Mouse (Mus musculus): ENCODE results near the gene 4930562C15Rik. TPM values are rescaled to one million over a fixed set of nuclear protein-coding genes. Genes with fewer than 3 reads are reported as not detected.
A peak's percentile ranks its signal among the peaks of the same experiment; 100 is the strongest.

Gene 4930562C15Rik
- polyA plus RNA-seq, 1 experiment: 1.7 TPM

DNA sequence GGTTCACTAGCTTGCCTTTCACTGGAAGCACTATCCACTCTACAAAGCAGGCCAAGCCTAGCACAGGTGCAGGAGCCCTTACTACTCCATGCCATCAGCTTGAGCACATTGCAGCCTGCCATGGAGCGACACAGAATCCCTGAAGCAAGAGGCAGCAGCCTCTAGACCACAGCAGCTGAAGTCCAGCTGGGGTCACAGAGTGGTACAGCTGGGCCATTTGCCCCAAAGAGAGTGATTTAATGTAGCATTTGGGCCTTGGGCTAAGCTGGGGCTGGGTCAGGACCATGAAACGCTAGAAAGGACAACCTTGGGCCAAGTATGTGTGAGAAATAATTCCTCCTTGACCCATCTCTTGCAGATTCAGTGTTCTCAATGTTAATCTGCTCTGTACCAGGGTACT is 12.9 kb downstream of the 4930562C15Rik start:
- Histone ChIP-seq H3K4me1 (ENCODE audit: control insufficient read depth, insufficient read depth, low read length) (no peaks in the 10 kb centered on the region; the same call in 1 of the 2 replicates), H3K27ac (ENCODE audit: control insufficient read depth, insufficient read depth, low read depth, low read length, poor library complexity) (no peak overlapping the region), H3K4me3 (replicated peaks; ENCODE audit: control insufficient read depth, low read depth, low read length) (no peak overlapping the region)
- WGBS: 76% methylated on average over 2 of the region's 2 CpGs
- TF ChIP-seq POLR2A (IDR thresholded peaks at IDR 0.05; ENCODE audit: borderline replicate concordance, control insufficient read depth, low read depth, low read length) (no peak), CTCF (IDR thresholded peaks at IDR 0.05; ENCODE audit: control insufficient read depth, insufficient read depth, low read length) (no peak)

DNA sequence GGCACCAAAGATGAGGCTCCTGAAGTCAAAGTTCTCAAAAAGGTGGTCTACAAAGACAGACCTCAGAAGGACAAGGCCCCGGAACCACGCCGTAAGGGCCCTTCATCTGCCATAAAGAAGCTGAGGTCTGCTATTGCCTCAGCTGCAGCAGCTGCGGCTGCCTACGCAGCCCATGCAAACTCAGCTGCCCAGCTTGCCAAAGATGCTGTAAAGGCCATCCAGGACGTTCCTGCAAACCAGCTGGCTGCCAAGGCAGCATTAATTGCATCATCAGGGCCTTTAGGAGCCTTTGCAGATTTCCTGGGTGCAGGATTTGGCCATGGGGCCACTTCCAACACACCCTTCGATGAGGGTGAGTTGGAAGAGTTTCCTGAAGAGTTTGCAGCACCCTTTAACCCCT is 15.1 kb downstream of the 4930562C15Rik start:
- H3K27ac ChIP-seq (ENCODE audit: control insufficient read depth, insufficient read depth, low read depth, low read length, poor library complexity): no peak overlapping the region
- 75% methylated on average over 7 of the region's 7 CpGs for WGBS
- no peak for TF ChIP-seq CTCF (IDR thresholded peaks at IDR 0.05; ENCODE audit: control insufficient read depth, insufficient read depth, low read length)
- TF ChIP-seq POLR2A (IDR thresholded peaks at IDR 0.05; ENCODE audit: borderline replicate concordance, control insufficient read depth, low read depth, low read length): no peak
- H3K4me1 ChIP-seq (ENCODE audit: control insufficient read depth, insufficient read depth, low read length): no peaks in the 10 kb centered on the region; the same call in 1 of the 2 replicates
- H3K4me3 ChIP-seq (replicated peaks; ENCODE audit: control insufficient read depth, low read depth, low read length): no peak overlapping the region

DNA sequence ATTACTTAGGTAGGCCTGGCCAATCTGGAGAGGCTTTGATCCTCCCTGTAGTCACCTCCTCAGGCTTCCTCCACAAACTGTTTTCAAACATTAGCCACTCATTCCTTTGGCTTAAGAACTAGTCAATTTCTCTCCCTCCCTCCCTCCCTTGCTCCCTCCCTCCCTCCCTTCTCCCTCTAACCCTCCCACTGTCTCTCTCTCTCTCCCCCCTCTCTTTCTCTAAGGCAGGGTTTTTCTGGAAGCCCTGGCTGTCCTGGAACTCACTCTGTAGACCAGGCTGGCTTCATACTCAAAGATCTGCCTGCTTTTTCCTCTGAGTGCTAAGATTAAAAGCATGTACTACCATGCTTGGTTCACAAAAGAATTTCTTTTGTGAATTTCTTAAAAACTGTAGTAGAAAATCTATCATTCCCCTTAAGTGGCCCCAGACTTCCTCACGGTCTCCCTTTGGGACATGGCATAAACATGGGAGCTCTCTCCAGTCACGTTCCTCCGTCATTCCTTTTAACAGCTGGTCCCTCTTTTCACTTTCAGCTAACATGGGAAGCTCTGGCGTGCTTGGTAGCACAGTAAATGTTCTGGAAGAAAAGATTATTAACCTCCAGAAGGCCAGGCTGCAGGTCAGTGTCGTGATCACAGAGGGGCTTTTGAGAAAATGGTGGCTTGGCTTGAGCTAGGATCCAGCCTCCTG is 15.9 kb downstream of the 4930562C15Rik start:
- WGBS: 81% methylated on average over 5 of the region's 5 CpGs
- H3K4me1 ChIP-seq (ENCODE audit: control insufficient read depth, insufficient read depth, low read length): no peaks in the 10 kb centered on the region; the same call in 1 of the 2 replicates
- TF ChIP-seq POLR2A (IDR thresholded peaks at IDR 0.05; ENCODE audit: borderline replicate concordance, control insufficient read depth, low read depth, low read length) (no peak), CTCF (IDR thresholded peaks at IDR 0.05; ENCODE audit: control insufficient read depth, insufficient read depth, low read length) (no peak)
- no peak overlapping the region for H3K4me3 ChIP-seq (replicated peaks; ENCODE audit: control insufficient read depth, low read depth, low read length)
- no peak overlapping the region for H3K27ac ChIP-seq (ENCODE audit: control insufficient read depth, insufficient read depth, low read depth, low read length, poor library complexity)

DNA sequence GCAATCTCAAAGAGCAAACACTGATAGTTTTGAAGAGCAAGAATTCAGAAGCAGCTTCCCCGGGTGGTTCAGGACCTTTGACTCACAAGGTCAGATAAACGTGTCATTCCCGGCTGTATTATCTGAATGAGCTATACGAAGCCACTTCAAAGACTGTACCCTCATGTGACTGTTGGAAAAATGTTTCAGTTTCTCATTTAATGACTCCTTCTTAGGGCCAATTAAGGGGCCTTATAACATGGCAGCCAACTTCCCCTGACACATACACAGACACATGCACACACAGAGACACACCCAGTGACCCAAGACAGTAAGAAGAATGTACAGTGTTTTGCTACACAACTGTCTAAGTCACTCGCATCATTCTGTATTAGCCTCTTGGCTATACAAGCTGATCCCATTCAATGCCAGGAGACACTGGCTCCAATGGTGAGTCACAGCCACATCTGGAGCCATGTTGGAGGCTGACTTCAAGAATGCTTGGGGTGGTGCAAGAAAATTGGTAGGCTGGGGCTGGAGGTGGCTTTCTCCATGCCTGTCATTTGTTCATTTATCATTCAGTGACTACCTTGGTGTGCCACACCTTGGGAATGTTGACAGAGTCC is 19.9 kb downstream of the 4930562C15Rik start:
- TF ChIP-seq POLR2A (IDR thresholded peaks at IDR 0.05; ENCODE audit: borderline replicate concordance, control insufficient read depth, low read depth, low read length) (no peak), CTCF (IDR thresholded peaks at IDR 0.05; ENCODE audit: control insufficient read depth, insufficient read depth, low read length) (no peak)
- 83% methylated on average over 5 of the region's 5 CpGs for WGBS
- Histone ChIP-seq H3K4me3 (replicated peaks; ENCODE audit: control insufficient read depth, low read depth, low read length) (no peak overlapping the region), H3K27ac (ENCODE audit: control insufficient read depth, insufficient read depth, low read depth, low read length, poor library complexity) (no peak overlapping the region), H3K4me1 (ENCODE audit: control insufficient read depth, insufficient read depth, low read length) (no peaks in the 10 kb centered on the region)

DNA sequence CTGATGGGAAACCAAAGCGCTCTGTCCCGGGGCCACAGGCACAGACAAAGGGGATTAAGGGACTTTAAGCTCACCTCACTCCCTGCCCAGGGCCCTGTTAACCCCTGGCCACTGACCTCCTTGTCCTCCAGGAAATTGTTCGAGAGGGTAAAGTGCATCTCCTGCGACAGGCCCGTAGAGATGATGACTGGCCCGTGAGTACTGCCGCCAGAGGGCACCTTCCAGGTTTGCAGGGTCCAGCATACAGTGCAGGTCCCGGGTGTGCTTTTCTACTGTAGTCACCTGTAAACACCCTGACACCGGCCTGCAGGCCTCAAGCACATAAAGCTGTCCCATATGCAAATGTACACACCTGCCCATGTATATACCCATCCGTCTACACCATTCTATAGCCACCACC is 26.2 kb downstream of the 4930562C15Rik start:
- no peak for TF ChIP-seq POLR2A (IDR thresholded peaks at IDR 0.05; ENCODE audit: borderline replicate concordance, control insufficient read depth, low read depth, low read length)
- peak; percentile 20; the same call in 1 of the 2 replicates for TF ChIP-seq CTCF (IDR thresholded peaks at IDR 0.05; ENCODE audit: control insufficient read depth, insufficient read depth, low read length)
- 66% methylated on average over 10 of the region's 10 CpGs for WGBS

DNA sequence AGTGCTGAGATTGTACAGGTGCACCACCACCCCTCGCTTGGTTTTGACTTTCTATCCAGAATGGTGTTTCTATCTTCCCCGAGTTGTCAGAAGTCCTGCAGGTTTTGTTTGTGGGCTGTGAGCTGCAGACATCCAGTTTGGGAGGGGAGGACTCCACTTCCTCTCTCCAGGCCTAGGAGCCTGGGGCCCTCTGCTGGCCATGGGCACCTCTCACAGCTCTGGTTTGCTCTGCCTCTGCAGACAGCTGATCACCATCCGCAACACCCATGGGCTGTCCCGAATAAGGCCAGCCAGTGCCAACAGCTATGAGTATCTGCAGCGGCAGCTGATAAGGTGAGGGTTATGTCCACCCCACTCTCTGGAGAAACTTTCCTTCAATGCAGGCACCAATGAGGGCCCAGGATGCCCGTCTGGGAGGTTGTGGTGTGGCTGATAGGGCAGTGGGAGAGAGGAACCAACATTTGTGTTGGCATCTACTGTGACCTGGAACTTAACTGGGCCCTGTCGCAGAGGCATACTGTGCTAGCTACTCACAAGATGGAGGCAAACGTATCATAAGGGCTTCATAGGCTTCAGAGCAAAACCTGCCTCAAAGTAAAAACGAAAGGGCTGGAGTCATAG is 27.8 kb downstream of the 4930562C15Rik start:
- H3K4me3 ChIP-seq (replicated peaks; ENCODE audit: control insufficient read depth, low read depth, low read length): no peak overlapping the region
- no peak for TF ChIP-seq POLR2A (IDR thresholded peaks at IDR 0.05; ENCODE audit: borderline replicate concordance, control insufficient read depth, low read depth, low read length)
- TF ChIP-seq CTCF (IDR thresholded peaks at IDR 0.05; ENCODE audit: control insufficient read depth, insufficient read depth, low read length): peak; percentile 91
- no peak overlapping the region for H3K27ac ChIP-seq (ENCODE audit: control insufficient read depth, insufficient read depth, low read depth, low read length, poor library complexity)
- H3K4me1 ChIP-seq (ENCODE audit: control insufficient read depth, insufficient read depth, low read length): no peaks in the 10 kb centered on the region; the same call in 1 of the 2 replicates
- WGBS: 21% methylated on average over 9 of the region's 9 CpGs

More for the DNA sequence above, 26.2 kb downstream of the 4930562C15Rik start:
- Histone ChIP-seq H3K27ac (ENCODE audit: control insufficient read depth, insufficient read depth, low read depth, low read length, poor library complexity) (no peak overlapping the region), H3K4me3 (replicated peaks; ENCODE audit: control insufficient read depth, low read depth, low read length) (no peak overlapping the region), H3K4me1 (ENCODE audit: control insufficient read depth, insufficient read depth, low read length) (no peaks in the 10 kb centered on the region; the same call in 1 of the 2 replicates)

DNA sequence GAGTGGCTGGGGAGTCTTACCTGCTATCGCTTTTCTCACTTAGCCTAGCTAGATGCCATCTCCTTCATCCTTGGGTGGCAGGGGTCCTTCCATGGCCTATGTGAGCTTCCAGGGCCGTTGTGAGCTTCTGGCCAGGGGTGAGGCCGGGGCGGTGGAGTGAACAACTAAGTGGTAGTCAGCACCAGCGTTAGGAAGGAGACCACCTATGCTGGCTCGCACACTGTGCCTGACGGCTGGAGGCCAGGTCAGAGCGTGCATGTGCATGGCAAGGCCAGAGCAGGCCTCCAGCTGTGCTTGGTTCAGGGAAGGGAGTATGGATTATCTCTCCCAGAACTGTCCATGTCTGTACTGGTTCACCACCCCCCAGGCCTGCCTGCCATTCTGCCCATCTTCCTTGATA is 28.5 kb downstream of the 4930562C15Rik start:
- Histone ChIP-seq H3K27ac (ENCODE audit: control insufficient read depth, insufficient read depth, low read depth, low read length, poor library complexity) (no peak overlapping the region), H3K4me3 (replicated peaks; ENCODE audit: control insufficient read depth, low read depth, low read length) (no peak overlapping the region), H3K4me1 (ENCODE audit: control insufficient read depth, insufficient read depth, low read length) (no peaks in the 10 kb centered on the region; the same call in 1 of the 2 replicates)
- WGBS: 87% methylated on average over 8 of the region's 8 CpGs
- TF ChIP-seq CTCF (IDR thresholded peaks at IDR 0.05; ENCODE audit: control insufficient read depth, insufficient read depth, low read length): no peak
- TF ChIP-seq POLR2A (IDR thresholded peaks at IDR 0.05; ENCODE audit: borderline replicate concordance, control insufficient read depth, low read depth, low read length): no peak

DNA sequence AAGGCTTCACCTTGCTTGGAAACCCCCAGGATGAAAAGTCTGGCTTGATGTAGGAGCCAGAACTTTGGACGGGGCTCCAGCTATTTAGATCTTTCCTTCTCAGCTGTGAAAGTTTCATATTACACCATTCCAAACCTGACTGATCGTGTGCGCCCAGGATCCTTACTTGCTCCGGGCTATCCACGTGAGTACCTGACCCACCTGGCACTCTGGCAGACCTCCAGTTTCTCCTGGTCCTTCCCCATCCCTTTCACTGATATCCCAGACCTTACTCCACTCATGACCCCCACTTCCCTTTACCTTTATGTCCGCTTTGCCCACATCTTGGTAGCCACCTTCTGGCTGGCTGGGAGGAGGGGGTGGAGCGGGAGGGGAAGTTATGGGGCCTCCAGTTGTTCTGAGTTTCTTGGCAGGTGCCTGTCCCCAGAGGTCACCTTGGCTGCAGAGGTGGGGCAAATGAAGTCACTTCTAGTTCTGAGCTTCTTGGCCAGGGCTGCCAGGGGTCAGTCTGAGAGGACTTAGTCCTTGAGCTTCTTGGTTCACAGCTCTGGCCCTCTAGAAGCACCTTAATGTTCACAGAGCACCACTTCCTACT is 31.0 kb downstream of the 4930562C15Rik start:
- H3K4me3 ChIP-seq (replicated peaks; ENCODE audit: control insufficient read depth, low read depth, low read length): no peak overlapping the region
- no peaks in the 10 kb centered on the region; the same call in 1 of the 2 replicates for H3K4me1 ChIP-seq (ENCODE audit: control insufficient read depth, insufficient read depth, low read length)
- no peak overlapping the region for H3K27ac ChIP-seq (ENCODE audit: control insufficient read depth, insufficient read depth, low read depth, low read length, poor library complexity)
- WGBS: 69% methylated on average over 7 of the region's 7 CpGs
- TF ChIP-seq CTCF (IDR thresholded peaks at IDR 0.05; ENCODE audit: control insufficient read depth, insufficient read depth, low read length): no peak
- no peak for TF ChIP-seq POLR2A (IDR thresholded peaks at IDR 0.05; ENCODE audit: borderline replicate concordance, control insufficient read depth, low read depth, low read length)

Measured in bone marrow, adult 2 months (tissue).